Mouse (Mus musculus): Measurements from ENCODE around the gene Patj.

DNA sequence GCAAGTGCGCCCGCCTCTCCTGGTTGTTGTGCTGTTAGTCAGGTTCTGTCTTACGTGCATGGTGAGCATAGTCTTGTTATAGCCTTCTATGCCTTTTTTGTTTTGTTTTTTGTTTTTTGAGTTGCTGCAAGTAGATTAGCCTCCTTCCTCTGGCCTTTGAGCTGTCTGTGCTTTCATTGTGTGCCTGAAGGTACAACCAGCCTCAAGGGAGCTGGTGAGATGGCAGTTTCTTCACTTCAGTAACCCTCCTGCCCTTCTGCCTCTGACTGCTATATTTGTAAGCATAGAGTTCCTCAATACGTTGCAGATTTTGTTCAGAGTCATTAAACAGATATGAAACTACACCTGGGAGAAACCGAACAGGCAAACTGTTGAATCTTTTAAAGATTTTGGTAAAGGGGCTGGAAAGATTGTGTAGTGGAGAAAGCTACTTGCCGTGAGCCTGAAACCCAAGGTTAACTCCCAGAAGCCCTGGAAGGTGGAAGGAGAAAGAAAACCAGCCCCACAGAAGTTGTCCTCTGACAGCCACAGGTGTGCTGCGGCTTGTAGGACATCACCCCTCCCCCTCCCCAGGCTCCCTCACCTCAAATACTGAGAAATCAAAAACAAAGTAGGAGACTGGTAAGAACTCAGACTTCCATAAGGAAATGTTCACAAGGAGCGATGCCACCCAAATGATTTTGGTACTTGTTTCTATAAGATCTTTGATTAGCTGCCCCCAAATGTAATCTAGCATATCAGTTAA lies 43.8 kb downstream of the Patj start:
- no peak for TF ChIP-seq CTCF (IDR thresholded peaks at IDR 0.05; ENCODE audit: low read depth)
- no peak for TF ChIP-seq EP300 (IDR thresholded peaks at IDR 0.05; ENCODE audit: low read depth)

Data from liver, postnatal 0 days (tissue).